Mouse (Mus musculus) heart, postnatal 0 days (tissue): ENCODE data around the gene Col11a2.

Experiments
- CTCF ChIP-seq: IDR thresholded peaks from 2 replicates; pipeline ENCODE4 v1.5.1; 2016; ENCODE audit warnings: antibody characterized with exemption, control low read depth, low read depth
- EP300 ChIP-seq: IDR thresholded peaks from 2 replicates; pipeline ENCODE4 v1.6.1; 2016; ENCODE audit warnings: antibody characterized with exemption, low read depth

DNA sequence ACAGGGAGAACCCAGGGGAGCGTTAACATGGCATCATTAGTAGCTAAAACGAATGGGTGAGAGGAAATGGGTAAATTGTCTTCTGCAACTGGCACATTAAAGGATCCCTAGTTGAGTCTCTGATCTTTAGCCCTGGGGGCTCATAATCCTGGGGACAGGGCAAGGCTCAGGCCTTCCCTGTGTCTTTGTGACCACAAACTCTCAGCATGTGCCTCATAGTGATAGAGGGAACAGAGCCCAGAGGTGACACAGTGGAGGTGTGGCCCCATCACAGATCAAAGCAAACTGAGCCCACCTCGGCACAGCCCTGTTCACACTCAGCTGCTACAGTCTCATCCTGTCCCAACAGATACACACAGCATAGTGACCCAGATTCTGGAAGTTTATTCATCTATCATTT is 43.6 kb upstream of the Col11a2 start:
- TF ChIP-seq EP300 (no peak), CTCF (no peak)
